Mouse (Mus musculus) neural tube, postnatal 0 days (tissue): ENCODE results near the gene Wdr12. TPM values are rescaled to one million over a fixed set of nuclear protein-coding genes. Genes with fewer than 3 reads are reported as not detected.

Experiments
- polyA plus RNA-seq: library from polyadenylated mRNA; unstranded; fragments of >200 nt; fragmentation: Nextera tagmentation; extraction: Ambion mirVana; gene quantifications from 2 replicates; pipeline ENCODE4 v1.2.1, GENCODE M21; 2015

The Wdr12 gene
- polyA plus RNA-seq, result 46.0 and 46.6 TPM in 2 replicates

GRCm38 (mm10) chr1:60098024-60098781 is at the start of gene Wdr12, which contains the start of gene Carf:
TSS of gene Wdr12 (minus strand) at chr1:60098645.
TSS of gene Carf (plus strand) at chr1:60098247.

GRCm38 (mm10) chr1:60042796-60043469 is 55.5 kb downstream of the Wdr12 start, which contains the start of gene Ica1l:
TSS of gene Ica1l (minus strand) at chr1:60043184.

Other genes starting within 250 kb of the Wdr12 start
- 25.9 and 26.9 TPM in 2 replicates for gene Fam117b, start 185.6 kb downstream of the Wdr12 start, polyA plus RNA-seq
- 53.9 and 59.0 TPM in 2 replicates for gene Ica1l, start 55.5 kb downstream of the Wdr12 start, polyA plus RNA-seq
- 6.7 and 7.0 TPM in 2 replicates for gene Carf, start 398 bp downstream of the Wdr12 start, polyA plus RNA-seq
- 4.8 and 5.2 TPM in 2 replicates for gene Nbeal1, start 82.0 kb upstream of the Wdr12 start, polyA plus RNA-seq
- 15.2 and 15.9 TPM in 2 replicates for gene Cyp20a1, start 244.7 kb upstream of the Wdr12 start, polyA plus RNA-seq